8 mouse cellular contexts compared by ENCODE assay signal in genomic region chr11:78195101-78195863, GRCm38 (mm10). TPM values are rescaled to one million over a fixed set of nuclear protein-coding genes. Genes with fewer than 3 reads are reported as not detected.
A peak's percentile ranks its signal among the peaks of the same experiment; 100 is the strongest.
DNase-seq lines count a peak whose midpoint lies in the region; ATAC-seq and TF ChIP-seq lines count a peak whose summit lies in the region.

No protein-coding gene starts in this region.

- H3K36me3 ChIP-seq in heart, postnatal 0 days (replicated peaks; ENCODE audit: control insufficient read depth, insufficient read depth, low read length): peaks cover 20% of the 10 kb centered on the region
- H3K36me3 ChIP-seq in hindbrain, embryonic 11.5 days (ENCODE audit: control insufficient read depth, insufficient read depth, low read length): 0 out of 2 replicates have a peak, but pooled peaks cover 2% of the 10 kb centered on the region
- H3K36me3 ChIP-seq in midbrain, embryonic 10.5 days: peaks cover 37% of the 10 kb centered on the region

- peak overlapping the region; percentile 69 for H3K4me2 ChIP-seq in heart, postnatal 0 days (ENCODE audit: low read depth, low read length)
- H3K4me2 ChIP-seq in hindbrain, embryonic 11.5 days (replicated peaks; ENCODE audit: low read depth, low read length): peak overlapping the region; percentile 39

- H3K4me3 ChIP-seq in heart, postnatal 0 days (ENCODE audit: low read depth, low read length): peak overlapping the region; percentile 55
- H3K4me3 ChIP-seq in hindbrain, embryonic 11.5 days (ENCODE audit: low read depth, low read length): peak overlapping the region; percentile 33
- peak overlapping the region; percentile 55 for H3K4me3 ChIP-seq in midbrain, embryonic 10.5 days

- no peak for DNase-seq in heart, postnatal 0 days (ENCODE audit: low spot score)
- DNase-seq in heart, postnatal 10 days: no peak
- peak; percentile 25 for DNase-seq in R1 (ENCODE audit: low read depth, low spot score)
- DNase-seq in hindbrain, embryonic 11.5 days (ENCODE audit: low spot score): no peak
- no peak for DNase-seq in midbrain, embryonic 10.5 days (ENCODE audit: low spot score)
- DNase-seq in right cerebral cortex, postnatal 25 days: no peak
- DNase-seq in right cerebral cortex, postnatal 10 days (ENCODE audit: low spot score in 2 of 2): no peak
- no peak for DNase-seq in cerebellum, adult 9-11 months

- no peak overlapping the region; the same call in 1 of the 2 replicates for H3K27ac ChIP-seq in heart, postnatal 0 days (ENCODE audit: low read depth)
- no peak overlapping the region for H3K27ac ChIP-seq in hindbrain, embryonic 11.5 days (ENCODE audit: low read depth, low read length)
- H3K27ac ChIP-seq in midbrain, embryonic 10.5 days (replicated peaks): peak overlapping the region; percentile 69

- ATAC-seq in heart, postnatal 0 days (ENCODE audit: insufficient read depth, low read depth): no peak
- no peak for ATAC-seq in hindbrain, embryonic 11.5 days (ENCODE audit: low FRiP score)

- H3K27me3 ChIP-seq in heart, postnatal 0 days (ENCODE audit: control insufficient read depth, insufficient read depth, low read length): no peaks in the 10 kb centered on the region
- H3K27me3 ChIP-seq in hindbrain, embryonic 11.5 days (ENCODE audit: control insufficient read depth, insufficient read depth, low read length): no peaks in the 10 kb centered on the region
- no peaks in the 10 kb centered on the region; the same call in 1 of the 2 replicates for H3K27me3 ChIP-seq in midbrain, embryonic 10.5 days (ENCODE audit: low read depth, poor library complexity, severe bottlenecking)

- intact Hi-C loops in heart, postnatal 10 days (cut with DNase I): no loop called here

- no peak for TF ChIP-seq EP300 in heart, postnatal 0 days (IDR thresholded peaks at IDR 0.05; ENCODE audit: low read depth)

- 47% methylated on average over 23 of the region's 23 CpGs for WGBS in heart, postnatal 0 days
- WGBS in hindbrain, embryonic 11.5 days: 61% methylated on average over 23 of the region's 23 CpGs
- 53% methylated on average over 23 of the region's 23 CpGs for WGBS in midbrain, embryonic 10.5 days

- TF ChIP-seq CTCF in heart, postnatal 0 days (IDR thresholded peaks at IDR 0.05; ENCODE audit: low read depth): no peak

- peak overlapping the region; percentile 40 for H3K9ac ChIP-seq in heart, postnatal 0 days (replicated peaks; ENCODE audit: low read depth, low read length)
- H3K9ac ChIP-seq in hindbrain, embryonic 11.5 days (ENCODE audit: low read depth, low read length): no peak overlapping the region

- peaks cover 6% of the 10 kb centered on the region; the same call in 1 of the 2 replicates for H3K4me1 ChIP-seq in heart, postnatal 0 days (ENCODE audit: control insufficient read depth, insufficient read depth)
- 0 out of 2 replicates have a peak, but pooled peaks cover 2% of the 10 kb centered on the region for H3K4me1 ChIP-seq in hindbrain, embryonic 11.5 days (replicated peaks; ENCODE audit: control insufficient read depth, insufficient read depth, low read length)
- peaks cover 20% of the 10 kb centered on the region for H3K4me1 ChIP-seq in midbrain, embryonic 10.5 days

- no peaks in the 10 kb centered on the region for H3K9me3 ChIP-seq in heart, postnatal 0 days (replicated peaks; ENCODE audit: control insufficient read depth, low read length)
- H3K9me3 ChIP-seq in hindbrain, embryonic 11.5 days (ENCODE audit: control insufficient read depth, low read length): no peaks in the 10 kb centered on the region
- H3K9me3 ChIP-seq in midbrain, embryonic 10.5 days (replicated peaks): no peaks in the 10 kb centered on the region

RNA-seq across cellular contexts. Expression of gene Proca1, which starts 2.1 kb away (rescaled TPM):
- total RNA-seq in heart, postnatal 0 days (2014; rRNA removed; ENCODE audit: low replicate concordance): not detected in 2 replicates
- polyA plus RNA-seq in heart, postnatal 0 days (2015; fragmentation: Nextera tagmentation; extraction: Ambion mirVana): 2.1 and 3.2 TPM in 2 replicates
- total RNA-seq in heart, postnatal 10 days (2021): 1 to 10 TPM; 1.5 to 3.1 TPM
- 1.0 and 1.2 TPM in 2 replicates for polyA plus RNA-seq in hindbrain, embryonic 11.5 days (2014; fragmentation: Nextera tagmentation; extraction: Ambion mirVana)
- polyA plus RNA-seq in midbrain, embryonic 10.5 days (2016; fragmentation: Nextera tagmentation; extraction: Ambion mirVana): 0.96 and 1.6 TPM in 2 replicates

RNA-seq across cellular contexts. Expression of gene Rab34, which starts 7.1 kb away (rescaled TPM):
- total RNA-seq in heart, postnatal 0 days (2014; rRNA removed; ENCODE audit: low replicate concordance): 55.1 and 57.5 TPM in 2 replicates
- polyA plus RNA-seq in heart, postnatal 0 days (2015; fragmentation: Nextera tagmentation; extraction: Ambion mirVana): 37.1 and 39.7 TPM in 2 replicates
- total RNA-seq in heart, postnatal 10 days (2021): 10 to 100 TPM; 22.3 to 24.3 TPM
- polyA plus RNA-seq in hindbrain, embryonic 11.5 days (2014; fragmentation: Nextera tagmentation; extraction: Ambion mirVana): 57.7 and 69.3 TPM in 2 replicates
- 75.0 and 83.8 TPM in 2 replicates for polyA plus RNA-seq in midbrain, embryonic 10.5 days (2016; fragmentation: Nextera tagmentation; extraction: Ambion mirVana)

RNA-seq across cellular contexts. Expression of gene Rpl23a, which starts 11.9 kb away (rescaled TPM):
- 473 and 508 TPM in 2 replicates for total RNA-seq in heart, postnatal 0 days (2014; rRNA removed; ENCODE audit: low replicate concordance)
- polyA plus RNA-seq in heart, postnatal 0 days (2015; fragmentation: Nextera tagmentation; extraction: Ambion mirVana): 719 and 776 TPM in 2 replicates
- total RNA-seq in heart, postnatal 10 days (2021): 100 to 1,000 TPM; 965 to 994 TPM
- polyA plus RNA-seq in hindbrain, embryonic 11.5 days (2014; fragmentation: Nextera tagmentation; extraction: Ambion mirVana): 1,168 and 1,191 TPM in 2 replicates
- 953 and 1,066 TPM in 2 replicates for polyA plus RNA-seq in midbrain, embryonic 10.5 days (2016; fragmentation: Nextera tagmentation; extraction: Ambion mirVana)

RNA-seq across cellular contexts. Expression of gene Tlcd1, which starts 18.8 kb away (rescaled TPM):
- total RNA-seq in heart, postnatal 0 days (2014; rRNA removed; ENCODE audit: low replicate concordance): 19.9 and 24.1 TPM in 2 replicates
- 15.1 and 16.8 TPM in 2 replicates for polyA plus RNA-seq in heart, postnatal 0 days (2015; fragmentation: Nextera tagmentation; extraction: Ambion mirVana)
- 1 to 10 TPM; 9.1 to 9.4 TPM for total RNA-seq in heart, postnatal 10 days (2021)
- polyA plus RNA-seq in hindbrain, embryonic 11.5 days (2014; fragmentation: Nextera tagmentation; extraction: Ambion mirVana): 6.8 and 9.5 TPM in 2 replicates
- polyA plus RNA-seq in midbrain, embryonic 10.5 days (2016; fragmentation: Nextera tagmentation; extraction: Ambion mirVana): 8.8 and 11.1 TPM in 2 replicates

RNA-seq across cellular contexts. Expression of gene Nek8, which starts 18.8 kb away (rescaled TPM):
- 24.6 and 27.2 TPM in 2 replicates for total RNA-seq in heart, postnatal 0 days (2014; rRNA removed; ENCODE audit: low replicate concordance)
- 8.1 and 9.1 TPM in 2 replicates for polyA plus RNA-seq in heart, postnatal 0 days (2015; fragmentation: Nextera tagmentation; extraction: Ambion mirVana)
- total RNA-seq in heart, postnatal 10 days (2021): 1 to 10 TPM; 4.5 to 5.4 TPM
- 5.2 and 7.0 TPM in 2 replicates for polyA plus RNA-seq in hindbrain, embryonic 11.5 days (2014; fragmentation: Nextera tagmentation; extraction: Ambion mirVana)
- 10.7 and 11.1 TPM in 2 replicates for polyA plus RNA-seq in midbrain, embryonic 10.5 days (2016; fragmentation: Nextera tagmentation; extraction: Ambion mirVana)
